Mouse (Mus musculus) midbrain, postnatal 0 days (tissue): Measurements from ENCODE around the gene Flt1. TPM values are rescaled to one million over a fixed set of nuclear protein-coding genes. Genes with fewer than 3 reads are reported as not detected.

ENCODE experiments used
- ATAC-seq: fragments of 200-750 bp; cut with Nextera tagmentation; 2 replicates; pipeline ENCODE4 v1.8.0; 2017; ENCODE audit warnings: moderate number of reproducible peaks, mild to moderate bottlenecking, moderate TSS enrichment, moderate library complexity; ENCODE audit not compliant: low FRiP score
- DNase-seq: peaks from one replicate; pipeline ENCODE4 v3.0.0-alpha.2; 2015; ENCODE audit warnings: low spot score
- H3K27ac ChIP-seq: fragments of 300-500 bp; sonication (generic); 2 replicates; pipeline ENCODE4 v1.5.1; 2014; ENCODE audit warnings: low read depth, mild to moderate bottlenecking, low read length, mixed read lengths
- H3K27me3 ChIP-seq: fragments of 300-500 bp; sonication (generic); 2 replicates; pipeline ENCODE4 v1.6.1; 2014; ENCODE audit warnings: low read length, control low read depth, mixed read lengths; ENCODE audit not compliant: insufficient read depth
- H3K36me3 ChIP-seq: fragments of 300-500 bp; sonication (generic); 2 replicates; pipeline ENCODE4 v1.6.1; 2014; ENCODE audit warnings: low read length, control low read depth, mixed read lengths; ENCODE audit not compliant: insufficient read depth
- H3K4me1 ChIP-seq: fragments of 300-500 bp; sonication (generic); 2 replicates; pipeline ENCODE4 v1.6.1; 2014; ENCODE audit warnings: mild to moderate bottlenecking, control low read depth, antibody characterized with exemption, low read length, mixed read lengths; ENCODE audit not compliant: insufficient read depth
- H3K4me2 ChIP-seq: fragments of 300-500 bp; sonication (generic); 2 replicates; pipeline ENCODE4 v1.6.1; 2014; ENCODE audit warnings: low read depth, mild to moderate bottlenecking, low read length, mixed read lengths; ENCODE audit not compliant: poor library complexity, severe bottlenecking
- H3K4me3 ChIP-seq: fragments of 300-500 bp; sonication (generic); 2 replicates; pipeline ENCODE4 v1.5.1; 2014; ENCODE audit warnings: low read depth, mild to moderate bottlenecking, low read length, moderate library complexity
- H3K9ac ChIP-seq: fragments of 300-500 bp; sonication (generic); replicated peaks from 2 replicates; pipeline ENCODE4 v1.6.1; 2014; ENCODE audit warnings: mild to moderate bottlenecking, low read length, moderate library complexity, mixed read lengths; ENCODE audit not compliant: poor library complexity, severe bottlenecking
- H3K9me3 ChIP-seq: fragments of 300-500 bp; sonication (generic); 2 replicates; pipeline ENCODE4 v1.6.1; 2016; ENCODE audit warnings: low read length, control low read depth
- CTCF ChIP-seq: IDR thresholded peaks from 2 replicates; pipeline ENCODE4 v1.5.1; 2016; ENCODE audit warnings: antibody characterized with exemption, mild to moderate bottlenecking
- WGBS: fragments of 180-500 bp; shearing (Covaris S2); extraction: QIAGEN DNeasy Blood & Tissue Kit; methylation state at CpG from one replicate; pipeline ENCODE4 v1.1.7; 2014; 5-methylcytosine and 5-hydroxymethylcytosine counted together
- polyA plus RNA-seq: library from polyadenylated mRNA; unstranded; fragments of >200 nt; fragmentation: Nextera tagmentation; extraction: Ambion mirVana; gene quantifications from 2 replicates; pipeline ENCODE4 v1.2.1, GENCODE M21; 2015
- total RNA-seq: library from RNA; depleted of rRNA; stranded (reverse); fragments of >200 nt; gene quantifications from 2 replicates; pipeline ENCODE4 v1.2.3, GENCODE M21; 2014

Flt1 gene
- total and polyA plus RNA-seq, 2 experiments from 2014 or later = 9.0 to 15.2 TPM

DNA sequence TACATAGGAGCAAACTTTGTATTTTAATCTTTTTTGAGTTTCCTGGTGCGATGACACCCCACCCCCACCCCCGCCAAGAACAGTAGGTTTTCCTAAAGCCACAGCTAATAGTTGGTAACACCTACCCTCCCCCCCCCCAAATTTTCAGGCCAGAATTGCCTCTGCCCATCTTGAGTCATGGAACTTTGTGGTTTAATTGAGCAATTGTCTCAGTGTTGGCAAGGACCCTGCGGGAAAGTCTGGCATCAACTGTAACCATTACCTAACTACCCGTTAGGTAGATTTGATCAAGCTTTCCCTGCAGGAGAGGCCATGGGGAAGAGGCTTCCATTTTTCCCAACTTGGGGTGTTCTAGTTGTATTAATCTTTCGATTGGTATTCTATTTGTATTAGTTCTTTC lies 23.4 kb downstream of the Flt1 start:
- no peaks in the 10 kb centered on the region for H3K27me3 ChIP-seq
- no peak overlapping the region for H3K4me3 ChIP-seq
- H3K27ac ChIP-seq = no peak overlapping the region
- no peak for ATAC-seq
- no peak overlapping the region for H3K4me2 ChIP-seq
- H3K36me3 ChIP-seq = no peaks in the 10 kb centered on the region
- H3K9ac ChIP-seq = no peak overlapping the region
- no peak for TF ChIP-seq CTCF
- no peak for DNase-seq
- WGBS = 93% methylated on average over 5 of the region's 5 CpGs
- no peaks in the 10 kb centered on the region for H3K4me1 ChIP-seq
- H3K9me3 ChIP-seq = no peaks in the 10 kb centered on the region

DNA sequence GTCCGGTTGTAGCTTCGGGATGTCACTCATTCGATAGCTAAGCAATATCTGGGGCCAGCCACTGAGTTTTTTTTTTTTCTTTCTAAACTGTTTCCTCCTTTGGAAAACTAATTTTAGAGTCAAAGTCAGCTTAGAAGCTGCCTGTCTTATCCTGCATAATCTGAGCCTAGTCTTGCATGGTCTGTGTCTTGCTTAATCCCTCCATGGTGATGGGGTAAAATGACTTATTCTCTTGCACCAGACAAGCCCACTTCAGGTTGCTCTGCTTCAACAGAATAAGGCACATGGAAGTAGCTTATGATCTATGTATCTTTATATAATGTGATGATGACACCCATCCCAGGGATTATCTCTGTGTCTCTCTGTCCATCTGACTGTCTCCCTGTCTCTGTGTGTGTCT lies 24.8 kb downstream of the Flt1 start:
- DNase-seq (no peak), ATAC-seq (no peak)
- Histone ChIP-seq H3K9me3 (no peaks in the 10 kb centered on the region), H3K27ac (no peak overlapping the region), H3K9ac (no peak overlapping the region), H3K27me3 (no peaks in the 10 kb centered on the region; the same call in 1 of the 2 replicates), H3K4me3 (no peak overlapping the region), H3K4me1 (no peaks in the 10 kb centered on the region), H3K4me2 (no peak overlapping the region), H3K36me3 (no peaks in the 10 kb centered on the region)
- no peak for TF ChIP-seq CTCF
- 91% methylated on average over 3 of the region's 3 CpGs for WGBS

DNA sequence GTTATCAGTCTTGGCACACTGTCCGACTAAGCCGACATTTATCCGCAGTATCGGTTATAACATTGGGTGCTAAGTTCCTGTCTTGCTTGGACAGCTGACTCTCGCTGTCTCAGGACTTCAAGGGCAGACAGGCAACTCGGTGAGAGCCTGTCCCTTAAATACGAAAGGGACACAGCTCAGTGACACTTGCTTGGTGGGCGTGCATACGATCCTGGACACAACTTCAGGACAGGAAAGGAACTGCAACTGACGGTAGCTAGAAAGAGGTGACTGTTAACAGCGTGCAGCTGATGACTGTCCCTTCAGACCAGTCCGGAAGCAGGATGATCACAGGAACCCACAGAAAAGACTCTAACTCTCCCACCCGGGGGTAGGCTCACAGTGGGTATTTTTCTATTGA lies 27.8 kb downstream of the Flt1 start:
- WGBS = 38% methylated on average over 13 of the region's 13 CpGs
- Histone ChIP-seq H3K4me2 (no peak overlapping the region), H3K4me1 (no peaks in the 10 kb centered on the region), H3K4me3 (no peak overlapping the region), H3K9me3 (no peaks in the 10 kb centered on the region), H3K9ac (no peak overlapping the region), H3K36me3 (no peaks in the 10 kb centered on the region), H3K27me3 (no peaks in the 10 kb centered on the region; the same call in 1 of the 2 replicates), H3K27ac (no peak overlapping the region)
- peak; percentile 21 for DNase-seq
- no peak for ATAC-seq
- TF ChIP-seq CTCF = peak; percentile 58

DNA sequence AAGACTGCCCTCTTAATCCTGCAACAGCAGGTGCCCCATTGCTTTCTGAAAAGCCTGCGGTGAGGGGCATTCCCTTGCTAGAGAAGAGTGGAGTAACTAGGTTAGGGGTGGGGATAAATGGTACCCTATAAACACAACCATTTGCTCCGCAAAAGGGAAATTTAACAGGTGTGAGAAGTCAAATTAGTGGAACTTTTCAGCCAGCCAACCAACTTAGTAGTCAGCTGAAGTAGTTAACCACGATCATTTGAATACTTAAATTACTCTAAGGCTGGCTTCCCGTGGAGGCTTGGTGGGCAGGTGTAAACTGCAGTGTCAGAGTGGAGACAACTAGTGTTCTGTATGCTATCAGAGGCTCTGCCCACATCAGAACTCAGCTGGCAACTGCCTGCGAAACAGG lies 28.6 kb downstream of the Flt1 start:
- H3K9ac ChIP-seq = no peak overlapping the region
- H3K27me3 ChIP-seq = no peaks in the 10 kb centered on the region; the same call in 1 of the 2 replicates
- H3K4me1 ChIP-seq = no peaks in the 10 kb centered on the region
- no peak overlapping the region for H3K27ac ChIP-seq
- no peaks in the 10 kb centered on the region for H3K9me3 ChIP-seq
- no peak overlapping the region for H3K4me3 ChIP-seq
- no peak for TF ChIP-seq CTCF
- H3K36me3 ChIP-seq = no peaks in the 10 kb centered on the region
- H3K4me2 ChIP-seq = no peak overlapping the region
- DNase-seq (no peak), ATAC-seq (no peak)
- WGBS = 34% methylated on average over 5 of the region's 5 CpGs

DNA sequence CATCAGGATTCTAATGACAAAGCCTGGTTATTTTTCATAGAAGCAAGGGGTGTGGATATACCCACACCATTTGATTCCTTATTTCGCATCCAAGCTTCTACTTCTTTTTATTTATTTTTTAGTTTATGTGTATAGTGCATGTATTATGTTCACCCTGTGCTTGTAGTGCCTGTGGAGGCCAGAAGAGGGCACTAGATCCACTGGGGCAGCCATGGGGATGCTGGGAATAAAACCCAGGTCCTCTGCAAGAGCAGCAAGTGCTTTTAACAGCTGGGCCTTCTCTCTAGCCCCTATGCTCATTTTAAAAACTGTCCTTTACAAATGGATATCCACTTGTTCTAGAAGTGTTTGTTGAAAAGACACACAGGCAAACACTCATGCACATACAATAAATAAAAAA lies 33.2 kb downstream of the Flt1 start:
- H3K4me2 ChIP-seq = no peak overlapping the region
- H3K9me3 ChIP-seq = no peaks in the 10 kb centered on the region
- TF ChIP-seq CTCF = peak; percentile 24; the same call in 1 of the 2 replicates
- no peaks in the 10 kb centered on the region for H3K4me1 ChIP-seq
- 94% methylated on average over 1 of the region's 1 CpGs for WGBS
- no peaks in the 10 kb centered on the region for H3K36me3 ChIP-seq
- no peak overlapping the region for H3K27ac ChIP-seq
- no peaks in the 10 kb centered on the region; the same call in 1 of the 2 replicates for H3K27me3 ChIP-seq
- ATAC-seq (no peak), DNase-seq (no peak)
- H3K9ac ChIP-seq = no peak overlapping the region
- no peak overlapping the region for H3K4me3 ChIP-seq

DNA sequence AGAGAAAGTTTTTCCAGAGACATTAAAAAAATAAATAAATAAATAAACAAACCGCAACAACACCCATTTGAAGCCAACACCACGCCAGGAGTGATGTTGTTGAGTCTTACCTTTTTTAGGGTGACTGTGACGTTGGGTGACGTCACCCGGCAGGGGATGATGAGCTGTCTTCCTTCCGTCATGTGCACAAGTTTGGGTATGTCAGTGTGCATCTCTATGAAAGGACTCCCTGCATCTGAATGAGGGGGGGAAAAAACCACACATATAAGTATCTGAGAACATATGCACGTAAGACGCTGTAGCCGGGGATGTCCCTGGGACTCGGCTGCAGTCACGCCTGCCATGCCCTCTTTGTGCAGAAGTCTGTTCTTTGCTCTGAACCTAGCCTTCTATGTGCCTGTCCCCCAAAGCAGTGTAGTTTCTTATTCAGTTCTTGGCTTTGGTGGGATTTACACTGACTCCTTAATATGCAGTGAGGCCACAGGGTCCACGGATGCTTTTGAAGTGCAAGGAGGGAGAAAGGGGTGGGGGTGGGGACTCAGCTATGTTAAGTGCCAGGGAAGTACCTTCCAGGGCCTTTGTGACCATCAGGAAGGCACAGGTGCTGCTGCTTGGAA lies 42.0 kb downstream of the Flt1 start:
- H3K27ac ChIP-seq = no peak overlapping the region
- H3K4me2 ChIP-seq = no peak overlapping the region
- no peak for TF ChIP-seq CTCF
- H3K9me3 ChIP-seq = no peaks in the 10 kb centered on the region
- H3K4me3 ChIP-seq = no peak overlapping the region
- no peaks in the 10 kb centered on the region for H3K36me3 ChIP-seq
- 0 out of 2 replicates have a peak, but pooled peaks cover 5% of the 10 kb centered on the region for H3K4me1 ChIP-seq
- DNase-seq (no peak), ATAC-seq (no peak)
- no peaks in the 10 kb centered on the region for H3K27me3 ChIP-seq
- no peak overlapping the region for H3K9ac ChIP-seq
- WGBS = 74% methylated on average over 12 of the region's 12 CpGs
